Mouse (Mus musculus) ovary, postnatal 14 days (tissue): ENCODE results near the gene Tulp2.
"Not testable (repeated sequence)": the region's sequence is repeated elsewhere in the genome, so short reads cannot be mapped to it uniquely, and the experiment has no call there.

Source experiments
- DNase-seq: peaks from one replicate; pipeline ENCODE4 v3.0.0; 2022; ENCODE audit warnings: low spot score

Tulp2 gene

DNA sequence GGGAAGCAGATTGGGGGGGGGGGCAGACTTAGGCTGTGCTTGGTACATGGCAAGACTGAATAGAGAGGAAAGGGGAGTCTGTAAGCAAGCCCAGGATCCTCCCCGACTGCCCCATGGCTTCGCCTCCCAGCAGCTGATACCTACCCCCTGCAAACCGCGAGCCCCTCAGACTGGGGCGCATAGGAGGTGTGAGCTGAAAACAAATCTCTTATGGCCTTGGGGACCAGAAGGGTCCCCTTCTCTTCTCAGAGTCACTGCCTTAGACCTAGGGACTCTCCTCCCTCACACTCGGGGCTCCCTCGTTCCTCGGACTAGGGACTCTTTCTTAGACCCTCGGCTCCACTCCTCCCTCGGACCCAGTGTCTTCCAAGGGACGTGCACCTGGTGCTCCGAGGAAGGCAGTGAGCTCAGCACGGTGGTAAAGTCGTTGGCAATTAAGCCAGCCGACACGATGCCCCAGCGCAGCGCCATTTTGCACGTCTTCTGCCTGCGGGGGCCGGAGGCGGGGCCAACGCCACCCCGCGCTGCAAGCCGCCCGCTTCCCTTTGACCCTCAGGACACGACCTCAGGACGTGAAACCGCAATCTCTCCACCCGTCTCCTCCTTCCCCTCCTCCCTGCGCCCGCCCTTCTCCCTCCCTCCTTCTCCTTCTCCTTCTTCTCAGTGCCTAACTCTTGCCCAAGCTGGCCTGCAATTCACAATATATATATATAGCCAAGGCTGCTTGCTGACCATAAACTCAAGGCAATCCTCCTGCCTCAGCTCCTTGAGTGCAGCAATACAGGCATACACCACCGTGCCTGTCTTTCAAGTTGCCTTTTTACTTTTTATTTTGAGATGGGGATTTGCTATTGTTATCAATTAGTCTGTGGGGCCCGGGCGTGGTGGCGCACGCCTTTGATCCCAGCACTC, 6.9 kb downstream of the Tulp2 start, which contains the start of gene Dhdh:
TSS of gene Dhdh (minus strand) at position 513 of the 912 bp plus-strand sequence.
- DNase-seq, result peak; percentile 56

DNA sequence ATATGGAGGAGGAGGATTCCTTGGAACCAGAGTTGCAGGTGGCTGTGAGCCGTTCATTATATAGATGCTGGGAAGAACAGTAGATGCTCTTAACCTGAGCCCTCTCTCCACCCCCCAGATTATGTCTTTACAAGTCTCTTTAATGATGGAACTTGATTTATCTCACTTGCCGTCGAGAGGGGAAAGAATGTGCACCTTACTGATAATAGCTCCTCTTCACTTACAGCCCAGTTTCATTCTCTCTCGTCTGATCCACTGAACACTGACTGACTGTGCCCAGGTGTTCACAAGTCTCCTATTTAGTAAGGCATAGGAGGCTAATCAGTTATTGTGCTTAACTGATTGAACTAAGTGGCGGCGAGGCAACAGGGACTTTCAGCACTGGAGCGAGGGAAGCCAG, 7.9 kb downstream of the Tulp2 start:
- no peak for DNase-seq

DNA sequence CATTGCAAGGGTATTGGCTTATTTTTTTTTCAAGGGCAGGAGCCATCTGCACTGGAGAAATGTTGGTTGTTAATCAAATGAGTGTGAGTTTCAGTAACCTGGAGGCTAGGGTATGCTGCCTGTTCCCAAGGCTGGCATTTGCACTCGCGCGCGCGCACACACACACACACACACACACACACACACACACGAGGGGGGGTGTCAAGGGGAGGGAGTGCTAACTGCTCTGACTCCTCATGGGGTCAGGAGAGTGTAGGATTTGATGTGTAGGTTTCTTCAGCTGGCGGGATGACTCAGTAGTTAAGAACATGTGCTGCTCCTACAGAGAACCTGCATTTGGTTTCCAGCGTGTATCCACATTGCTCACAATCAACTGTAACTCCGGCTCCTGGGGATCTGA, 9.1 kb downstream of the Tulp2 start:
- no peak for DNase-seq

DNA sequence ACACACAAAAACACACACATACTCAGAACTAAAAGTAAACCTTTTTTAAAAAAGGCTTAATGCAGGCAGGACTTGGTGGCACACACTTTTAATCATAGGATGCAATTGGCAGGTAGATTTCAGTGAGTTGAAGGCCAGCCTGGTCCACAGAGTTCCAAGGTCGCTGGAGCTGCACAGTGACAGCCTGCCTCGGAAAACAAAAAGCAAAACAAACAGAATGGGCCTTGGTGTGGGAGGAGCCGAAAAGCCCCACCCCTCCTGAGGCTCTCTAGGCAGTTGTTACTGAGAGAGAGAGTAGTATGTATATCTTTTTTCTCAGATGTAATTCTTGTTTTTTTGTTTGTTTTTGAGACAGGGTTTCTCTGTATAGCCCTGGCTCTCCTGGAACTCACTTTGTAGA, 9.6 kb downstream of the Tulp2 start:
- DNase-seq, result no peak

DNA sequence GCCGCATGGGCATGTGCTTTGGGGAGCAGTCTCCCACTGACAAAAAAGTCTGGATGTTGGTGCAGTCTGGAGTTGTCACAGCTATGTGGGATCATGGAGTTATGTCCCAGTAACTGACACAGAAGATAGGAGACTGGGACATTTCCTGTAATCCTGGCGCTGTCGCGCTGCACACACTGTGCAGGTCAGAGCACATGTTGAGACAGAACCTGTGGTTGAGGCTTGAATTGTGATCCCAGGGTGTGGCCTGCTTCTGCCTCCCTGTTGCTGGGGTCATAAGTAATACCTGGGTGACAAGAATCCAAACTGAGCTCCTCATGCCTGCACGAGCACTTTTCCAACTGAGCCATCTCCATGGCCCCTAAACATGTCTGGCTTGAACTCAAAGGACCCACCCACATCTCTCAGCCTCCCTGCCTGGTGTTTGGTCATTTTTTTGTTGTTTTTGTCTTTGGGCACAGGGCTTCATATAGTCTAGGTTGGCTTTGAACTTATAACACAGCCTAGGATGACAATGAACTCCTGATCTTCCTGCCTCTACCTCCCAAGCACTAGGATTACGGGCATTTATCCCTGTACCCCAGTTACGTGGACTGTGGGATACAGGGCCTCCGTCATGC, 10.7 kb downstream of the Tulp2 start:
- DNase-seq, result no peak

DNA sequence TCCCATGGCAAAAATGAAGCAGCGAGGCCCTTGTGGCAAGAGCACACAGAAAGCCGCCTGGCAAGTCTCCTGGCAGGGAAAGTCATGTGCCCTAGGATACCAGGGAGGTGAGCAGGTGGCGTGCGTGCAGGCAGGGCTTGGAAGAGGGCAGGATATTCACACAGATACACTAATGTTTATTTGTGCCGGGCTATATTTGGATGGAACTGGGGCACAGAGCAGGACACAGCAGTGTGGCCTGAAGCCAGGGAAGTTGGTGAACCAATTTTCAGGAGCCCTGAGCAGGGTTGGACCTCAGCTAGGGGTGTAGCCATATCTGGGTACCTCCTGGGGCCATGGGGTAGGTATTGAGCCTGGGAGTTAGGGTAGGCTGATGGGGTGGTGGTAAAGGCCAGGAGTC, 11.3 kb downstream of the Tulp2 start:
- no peak for DNase-seq

DNA sequence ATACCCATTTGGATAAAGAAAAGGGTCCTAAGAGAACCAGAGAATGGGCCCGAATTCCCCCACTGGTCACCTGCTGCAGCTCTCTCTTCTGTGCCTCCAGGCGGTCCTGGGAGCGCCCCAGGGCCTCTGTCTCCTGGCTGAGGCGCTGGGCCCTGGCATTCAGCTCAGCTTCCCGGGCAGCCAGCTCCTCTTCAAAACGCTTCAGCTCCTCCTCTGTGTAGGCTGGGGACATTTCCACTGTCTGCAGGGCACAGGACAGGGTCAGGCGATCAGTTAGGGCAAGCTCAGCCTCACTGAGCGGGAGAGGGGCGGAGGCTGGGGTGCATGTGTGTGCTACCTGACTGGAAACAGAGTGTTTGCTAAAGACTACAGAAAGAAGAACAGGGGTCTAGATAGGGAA, 12.9 kb downstream of the Tulp2 start:
- DNase-seq, result no peak

DNA sequence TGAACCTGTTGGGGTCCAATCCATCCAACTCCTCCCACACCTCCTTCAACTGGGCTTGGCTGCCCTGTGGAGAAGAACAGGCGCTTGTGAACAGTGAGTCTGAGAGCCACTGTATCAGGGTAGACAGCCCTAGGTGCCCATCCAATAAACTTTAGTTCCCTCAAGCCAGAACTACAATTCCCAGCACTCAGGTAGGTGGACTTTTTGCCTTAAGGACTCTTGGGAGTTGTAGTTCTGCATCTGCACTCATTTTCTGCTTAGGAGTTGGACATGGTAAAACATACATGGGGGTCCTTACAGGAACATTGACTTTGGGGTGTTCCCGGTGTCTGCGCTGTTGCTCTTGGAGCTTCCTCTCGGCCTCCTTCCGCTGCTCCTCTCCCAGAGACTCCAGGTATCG, 16.8 kb downstream of the Tulp2 start:
- DNase-seq, result no peak

DNA sequence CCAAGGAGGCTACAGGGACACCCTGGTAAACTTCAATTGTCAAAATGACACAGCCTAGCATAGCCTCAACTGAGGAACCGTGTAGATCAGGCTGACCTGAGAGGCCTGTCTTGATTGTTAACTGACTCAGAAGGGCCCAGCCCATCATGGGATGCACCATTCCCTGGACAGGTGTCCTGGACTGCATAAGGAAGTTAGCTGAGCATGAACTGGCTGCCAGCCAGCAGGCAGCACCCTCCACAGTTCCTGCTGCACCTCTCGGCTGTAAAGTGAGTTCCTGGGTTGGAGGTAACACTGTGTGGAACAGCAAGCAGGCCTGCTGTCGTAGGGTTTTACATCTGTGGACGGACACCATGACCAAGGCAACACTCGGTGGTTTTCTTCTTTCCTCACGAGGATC, 25.9 kb downstream of the Tulp2 start:
- DNase-seq, result no peak

DNA sequence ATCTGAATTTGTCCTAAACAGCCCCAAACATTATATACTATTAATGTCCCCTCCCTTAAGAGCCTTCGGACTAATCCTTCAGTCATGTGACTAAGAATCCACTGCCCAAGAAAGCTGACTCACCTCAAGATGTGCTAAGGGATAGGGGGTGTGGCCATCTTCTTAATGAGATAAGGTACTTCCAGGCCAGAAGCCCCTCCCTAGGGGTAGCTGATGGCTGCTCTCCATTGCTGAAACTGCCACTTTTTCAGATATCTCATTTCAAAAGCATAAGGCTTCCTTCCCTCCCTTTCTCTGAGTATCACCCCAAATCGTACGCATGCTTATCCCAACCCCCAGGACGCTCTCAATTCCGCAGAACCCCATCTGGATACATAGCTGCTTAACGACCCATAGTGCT, 26.9 kb downstream of the Tulp2 start:
- no peak for DNase-seq

DNA sequence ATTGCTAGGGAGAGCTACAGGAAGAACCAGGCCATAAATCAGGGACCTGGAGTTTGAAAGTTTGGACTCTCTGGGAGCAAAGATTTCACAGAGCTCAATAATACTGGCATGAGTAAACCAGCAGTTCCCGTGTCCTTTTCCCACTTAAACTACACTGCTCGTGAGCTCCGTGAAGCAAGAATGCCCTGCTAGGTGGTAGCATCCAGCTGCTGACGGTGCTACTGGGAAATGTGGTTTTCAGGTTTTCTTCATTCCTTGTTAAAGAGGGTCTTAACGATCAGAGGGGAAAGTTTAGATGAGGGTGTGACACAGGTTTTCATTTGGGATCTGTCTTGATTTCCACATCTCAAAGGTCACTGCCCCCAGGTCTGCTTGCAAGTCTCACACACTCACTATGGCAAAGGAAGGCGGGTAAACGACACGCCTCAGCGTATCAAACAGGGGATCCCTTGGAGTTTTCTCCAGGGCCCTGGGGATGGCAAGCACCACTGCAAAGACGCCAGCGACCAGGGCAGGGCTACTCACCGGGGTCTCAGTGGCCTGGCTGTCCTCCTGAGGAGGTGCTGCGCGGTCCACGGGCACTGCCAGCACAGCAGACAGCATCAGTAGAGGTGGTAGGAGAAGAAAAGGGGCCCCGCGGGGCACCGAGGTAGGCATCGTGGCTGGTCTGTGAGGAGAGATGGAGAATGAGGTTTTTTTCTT, 27.7 kb downstream of the Tulp2 start:
- DNase-seq, result no peak

DNA sequence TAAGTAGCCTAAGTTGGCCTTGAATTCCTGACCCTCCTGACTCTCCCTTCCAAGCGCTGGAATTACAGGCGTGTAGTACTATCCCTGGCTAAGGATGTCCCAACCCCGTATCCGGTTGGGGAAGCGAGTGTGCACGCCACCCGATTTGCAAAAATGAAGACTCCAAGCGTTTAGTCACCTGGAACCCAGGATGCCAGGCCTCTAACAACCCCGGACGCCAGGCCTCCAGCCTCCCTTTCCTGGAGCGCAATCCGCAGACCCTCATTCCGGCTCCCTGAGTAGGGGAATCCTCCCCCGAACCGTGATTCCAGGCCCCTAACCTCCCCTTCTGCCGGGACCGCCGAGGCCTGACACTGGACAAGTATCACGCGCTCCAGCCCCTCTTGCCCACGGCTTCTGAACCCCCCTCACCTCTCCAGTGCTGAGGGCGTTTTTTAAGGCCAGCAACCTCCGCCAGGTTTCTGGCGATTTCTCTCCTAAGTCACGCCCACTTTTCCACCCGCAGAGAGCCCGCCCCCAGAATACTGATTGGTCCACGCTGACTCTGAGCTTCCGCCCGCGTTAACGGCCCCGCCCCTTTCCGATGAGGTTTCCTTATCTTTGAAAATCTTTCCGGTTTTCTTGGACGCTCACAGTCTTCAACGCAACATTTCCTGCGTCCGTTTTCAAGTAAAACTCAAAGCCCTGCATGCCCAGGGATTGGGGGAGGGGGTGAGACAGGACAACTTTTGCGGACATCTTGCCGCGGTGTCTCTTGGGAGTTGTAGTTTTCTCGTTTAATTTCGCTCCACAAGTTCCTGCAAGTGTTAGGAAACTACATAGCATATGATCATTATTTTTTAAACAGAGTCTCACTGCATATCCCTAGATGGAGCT, 28.5 kb downstream of the Tulp2 start, which contains the start of gene Nucb1:
TSS of gene Nucb1 (minus strand) at position 495 of the 876 bp plus-strand sequence.
- DNase-seq, result peak; percentile 83

DNA sequence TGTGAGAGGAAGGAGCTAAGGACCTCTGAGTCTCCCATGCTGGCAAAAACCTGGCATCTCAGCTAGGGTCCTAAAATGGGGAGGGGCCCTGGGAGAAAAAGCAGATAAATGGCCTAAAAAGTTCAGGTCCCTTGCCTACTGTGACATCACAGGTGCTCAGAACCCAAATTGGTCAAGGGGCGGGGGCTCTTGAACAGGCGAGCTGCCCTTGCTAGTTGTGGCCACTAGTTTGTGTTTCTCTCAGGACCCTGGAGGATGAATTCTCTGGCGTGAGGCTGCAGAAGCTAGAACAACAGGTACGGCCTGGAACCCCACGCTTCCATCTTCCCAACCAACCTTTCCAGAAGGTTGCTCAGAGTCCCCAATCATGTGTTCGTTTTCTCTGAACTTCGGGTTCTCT, 32.7 kb downstream of the Tulp2 start:
- DNase-seq, result no peak

DNA sequence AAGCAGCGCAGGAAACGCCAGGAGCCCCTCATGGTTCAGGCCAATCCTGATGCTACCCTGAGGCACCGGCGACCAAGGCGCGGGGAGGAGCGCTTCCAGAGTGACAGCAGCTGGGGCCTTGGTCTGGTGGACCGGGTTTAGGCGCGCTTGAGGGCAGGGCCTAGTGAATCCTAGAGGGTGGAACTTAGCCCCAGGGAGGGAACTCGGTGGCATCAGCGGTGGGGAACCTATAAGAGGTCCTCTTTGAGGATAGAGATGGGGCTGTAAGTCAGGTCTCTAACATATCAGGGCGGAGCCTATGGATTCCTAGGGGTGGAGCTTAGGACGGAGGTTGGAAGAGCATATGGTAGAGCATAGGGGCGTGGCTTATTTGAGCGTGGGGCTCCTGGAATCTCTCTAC, 33.8 kb downstream of the Tulp2 start:
- DNase-seq, result no peak

DNA sequence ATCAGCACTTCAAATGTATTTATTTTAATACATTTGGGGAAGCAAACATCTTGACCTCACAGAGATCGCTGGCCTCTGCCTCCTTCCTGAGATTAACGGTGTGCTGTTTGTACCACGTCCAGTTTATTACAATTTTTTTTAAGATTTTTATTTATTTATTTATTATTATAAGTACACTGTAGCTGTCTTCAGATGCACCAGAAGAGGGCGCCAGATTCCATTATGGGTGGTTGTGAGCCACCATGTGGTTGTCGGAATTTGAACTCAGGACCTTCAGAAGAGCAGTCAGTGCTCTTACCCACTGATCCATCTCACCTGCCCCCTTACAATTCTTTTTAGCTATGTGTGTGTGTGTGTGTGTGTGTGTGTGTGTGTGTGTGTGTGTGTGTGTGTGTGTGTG, 35.2 kb downstream of the Tulp2 start:
- not testable (repeated sequence) for DNase-seq

DNA sequence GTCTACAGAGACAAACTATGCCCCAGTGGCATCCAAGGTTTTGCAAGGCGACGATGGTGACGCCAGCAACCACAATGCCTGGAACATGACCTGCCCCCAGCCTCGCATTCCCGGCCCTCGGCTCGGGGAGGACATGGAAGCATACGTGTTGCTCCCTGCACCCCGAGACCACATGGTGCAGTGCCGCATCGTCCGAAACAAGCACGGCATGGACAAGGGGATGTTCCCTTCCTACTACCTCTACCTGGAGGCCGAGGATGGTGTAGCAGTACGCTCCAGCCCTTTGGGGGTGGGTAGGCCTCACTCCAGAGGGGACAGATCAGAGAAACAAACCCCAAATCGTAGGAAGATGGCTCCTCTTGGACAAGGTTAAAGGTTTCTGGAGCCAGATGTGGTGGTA, 36.9 kb downstream of the Tulp2 start:
- DNase-seq, result no peak

DNA sequence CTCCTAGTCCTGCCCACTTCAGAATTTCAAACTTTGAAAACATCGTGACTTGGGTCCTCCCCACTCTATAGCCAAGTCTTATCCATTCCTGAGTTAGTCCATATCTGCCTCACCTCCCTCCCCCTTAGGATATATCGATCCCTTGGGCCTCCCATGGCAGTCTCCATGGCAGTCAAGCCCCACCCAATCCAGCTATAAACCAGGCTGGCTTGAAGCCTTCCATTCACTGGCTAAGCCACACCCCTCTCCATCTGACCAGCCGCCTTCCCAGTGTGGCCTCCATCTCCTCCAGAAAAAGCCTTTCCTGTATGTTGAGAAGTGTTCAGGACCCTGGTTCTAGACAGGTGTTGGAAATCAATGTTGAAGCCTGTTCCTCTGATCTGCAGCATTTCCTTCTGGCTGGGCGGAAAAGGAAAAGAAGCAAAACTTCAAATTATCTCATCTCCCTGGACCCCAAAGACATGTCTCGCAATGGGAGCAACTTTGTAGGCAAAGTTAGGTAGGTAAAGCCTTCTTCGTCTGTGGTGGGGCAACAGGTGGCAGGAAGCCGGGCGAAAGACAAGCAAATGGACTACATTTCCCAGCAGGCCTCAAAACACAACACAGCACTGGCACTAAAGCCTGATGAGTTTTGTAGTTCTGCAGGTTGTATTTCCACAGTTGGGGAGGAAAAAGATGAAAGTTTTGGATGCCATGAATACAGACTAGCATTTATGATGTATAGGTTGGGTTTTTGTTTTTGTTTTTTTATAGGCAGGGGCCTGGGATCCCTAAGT, 37.9 kb downstream of the Tulp2 start:
- DNase-seq, result no peak

DNA sequence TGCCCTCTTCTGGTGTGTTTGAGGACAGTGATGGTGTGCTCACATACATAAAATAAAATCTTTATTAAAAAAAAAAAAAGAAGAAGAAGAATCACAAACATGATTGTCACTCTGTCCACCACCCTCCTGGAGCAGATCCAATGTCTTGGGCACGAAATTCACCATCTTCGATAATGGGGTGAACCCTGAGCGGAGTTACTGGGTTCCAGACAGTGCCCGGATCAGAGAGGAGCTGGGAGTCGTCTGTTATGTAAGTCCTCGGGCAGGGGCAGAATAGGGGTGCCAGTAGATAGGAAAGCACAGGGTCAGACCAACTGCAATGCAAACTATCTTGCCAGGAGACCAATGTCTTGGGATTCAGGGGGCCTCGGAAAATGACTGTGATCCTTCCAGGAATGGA, 38.9 kb downstream of the Tulp2 start:
- DNase-seq, result no peak

DNA sequence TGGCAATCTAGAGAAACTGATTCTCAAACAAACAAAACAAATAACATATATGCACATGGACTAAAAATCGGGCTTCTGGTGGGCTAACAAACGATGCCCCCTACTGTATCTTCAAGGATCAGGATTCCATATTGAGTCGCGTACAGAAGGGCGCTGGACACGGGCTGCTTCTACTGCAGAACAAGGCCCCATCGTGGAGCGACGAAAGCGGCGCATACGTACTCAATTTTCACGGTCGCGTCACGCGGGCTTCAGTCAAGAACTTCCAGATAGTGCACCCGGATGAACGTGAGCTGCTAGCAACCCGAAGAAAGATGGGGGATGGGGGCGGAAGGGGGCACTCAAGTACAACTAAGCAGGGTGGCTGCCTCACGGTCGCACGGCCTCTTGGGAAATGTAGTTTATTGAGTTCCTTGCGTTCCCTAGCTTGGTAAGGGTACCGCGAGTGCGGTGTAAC, 40.1 kb downstream of the Tulp2 start:
- DNase-seq, result peak; percentile 77

DNA sequence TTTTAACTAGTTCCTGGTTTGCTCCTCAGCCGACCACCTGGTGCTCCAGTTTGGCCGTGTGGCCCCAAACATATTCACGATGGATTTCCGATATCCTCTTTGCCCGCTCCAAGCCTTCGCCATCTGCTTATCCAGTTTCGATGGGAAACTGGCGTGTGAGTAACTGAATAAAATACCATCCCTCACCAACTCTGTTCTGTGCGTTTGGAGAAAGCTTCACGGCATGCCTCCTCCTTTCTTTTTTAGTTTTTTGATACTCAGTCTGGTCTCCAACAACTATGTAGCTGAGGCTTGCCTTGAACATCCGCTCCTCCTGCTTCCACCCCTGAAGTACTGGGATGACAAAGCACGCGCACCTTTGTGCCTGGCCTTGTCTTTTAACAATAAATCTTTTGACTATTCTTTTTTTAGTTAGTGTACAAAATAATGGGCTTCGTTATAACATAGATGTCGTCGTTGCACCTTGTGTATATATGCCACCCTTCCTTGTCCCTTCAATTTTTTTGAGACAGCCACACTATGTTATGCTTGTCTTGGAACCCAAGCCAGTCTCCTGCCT, 40.6 kb downstream of the Tulp2 start:
- no peak for DNase-seq
